Mouse (Mus musculus): Measurements from ENCODE around the gene Tmprss9.

The Tmprss9 gene

GRCm38 (mm10) chr10:80940320-80940987 is 68.8 kb downstream of the Tmprss9 start:
- DNase-seq: no peak

DNA sequence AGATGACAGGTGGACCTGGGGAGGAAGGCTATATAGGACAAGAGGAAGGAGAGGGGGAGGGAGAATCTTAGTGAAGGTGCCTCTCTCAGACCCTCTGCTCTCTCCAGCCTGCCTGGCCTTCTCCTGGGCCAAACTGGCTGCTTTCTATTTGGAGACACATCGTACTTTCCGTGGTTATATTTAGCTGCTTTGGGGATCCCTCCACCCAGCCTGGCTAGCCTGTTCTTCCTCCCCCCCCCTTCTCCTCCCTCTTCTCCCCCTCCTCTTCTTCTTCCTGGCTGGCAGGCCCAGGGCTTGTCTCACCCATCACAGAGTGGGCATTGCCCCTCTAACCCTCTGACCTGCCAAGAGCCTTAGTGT is 69.3 kb downstream of the Tmprss9 start:
- DNase-seq: no peak

- DNase-seq: no peak
Measured at GRCm38 (mm10) chr10:80942919-80943318, 71.3 kb downstream of the Tmprss9 start.

GRCm38 (mm10) chr10:80943701-80944100 is 72.1 kb downstream of the Tmprss9 start:
- DNase-seq: no peak

DNA sequence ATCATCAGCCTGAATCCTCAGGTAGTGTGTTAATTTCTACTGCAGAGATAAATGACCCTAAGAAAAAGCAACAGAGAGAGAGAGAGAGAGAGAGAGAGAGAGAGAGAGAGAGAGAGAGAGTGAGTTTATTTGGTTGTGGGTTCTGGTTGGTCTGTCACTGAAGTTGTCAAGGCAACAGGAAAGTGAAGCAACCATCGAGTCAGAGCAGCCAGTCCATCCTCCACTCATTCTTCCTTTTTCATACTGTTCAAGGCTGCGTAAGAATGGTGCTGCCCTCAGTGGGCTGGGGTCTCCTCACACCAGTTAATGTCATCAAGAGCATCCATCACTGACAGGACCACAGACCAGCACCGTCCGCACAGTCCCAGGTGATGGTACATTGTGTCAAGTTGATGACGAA is 72.6 kb downstream of the Tmprss9 start:
- no peak for DNase-seq

- no peak for DNase-seq
Measured at GRCm38 (mm10) chr10:80946684-80947437, 75.2 kb downstream of the Tmprss9 start.

- DNase-seq: no peak
Measured at GRCm38 (mm10) chr10:80947802-80948201, 76.2 kb downstream of the Tmprss9 start.

DNA sequence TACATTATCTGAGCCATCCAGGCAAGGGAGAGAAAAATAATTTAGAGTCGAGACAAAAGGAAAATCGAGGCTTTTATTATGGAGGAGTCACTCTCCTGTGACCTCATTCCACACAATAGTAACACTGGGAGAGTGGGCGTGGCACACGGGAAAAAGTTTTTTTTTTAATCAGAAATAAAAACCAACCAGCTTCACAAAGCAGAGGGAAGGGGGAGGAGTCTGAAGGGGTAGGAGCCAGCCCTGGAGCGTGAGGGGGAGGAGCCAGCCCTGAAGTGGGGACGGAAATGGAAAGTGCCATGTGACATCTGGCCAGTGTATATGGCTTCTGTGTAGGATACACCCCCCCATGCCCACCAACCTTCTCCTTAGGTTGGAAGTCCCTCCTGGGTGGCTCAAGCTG is 76.9 kb downstream of the Tmprss9 start:
- DNase-seq: no peak

DNA sequence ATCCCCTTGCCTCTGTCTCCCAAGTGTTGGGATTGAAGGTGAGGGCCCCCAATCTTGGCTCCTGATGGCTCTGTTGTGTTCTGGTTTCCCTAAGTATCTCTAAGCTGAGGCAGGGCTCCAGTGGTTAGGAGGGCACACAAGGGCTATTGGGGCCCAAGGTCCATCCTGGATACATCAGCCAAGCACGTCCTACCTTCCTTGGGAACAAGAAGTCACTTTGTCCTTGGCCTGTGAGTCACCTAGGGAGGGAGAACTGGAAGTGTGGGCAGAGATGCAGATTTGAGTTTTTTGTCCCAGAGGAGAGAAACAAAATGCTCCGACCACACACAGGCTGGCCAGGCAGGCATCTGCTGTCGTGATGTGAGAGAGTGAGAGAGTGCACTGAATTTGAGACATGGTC is 77.4 kb downstream of the Tmprss9 start:
- DNase-seq: no peak
